Mouse (Mus musculus): ENCODE measurements around the gene Pttg1ip.

GRCm38 (mm10) chr10:77543226-77543625 is 38.3 kb upstream of the Pttg1ip start:
- TF ChIP-seq POLR2A (IDR thresholded peaks at IDR 0.05; ENCODE audit: low read depth, low read length) = no peak
- peak; percentile 60 for TF ChIP-seq CTCF (conservative IDR thresholded peaks at IDR 0.05; ENCODE audit: insufficient read depth, insufficient read length, low read depth, low read length)

Data from kidney, adult 2 months (tissue).